In the genomic region with DNA sequence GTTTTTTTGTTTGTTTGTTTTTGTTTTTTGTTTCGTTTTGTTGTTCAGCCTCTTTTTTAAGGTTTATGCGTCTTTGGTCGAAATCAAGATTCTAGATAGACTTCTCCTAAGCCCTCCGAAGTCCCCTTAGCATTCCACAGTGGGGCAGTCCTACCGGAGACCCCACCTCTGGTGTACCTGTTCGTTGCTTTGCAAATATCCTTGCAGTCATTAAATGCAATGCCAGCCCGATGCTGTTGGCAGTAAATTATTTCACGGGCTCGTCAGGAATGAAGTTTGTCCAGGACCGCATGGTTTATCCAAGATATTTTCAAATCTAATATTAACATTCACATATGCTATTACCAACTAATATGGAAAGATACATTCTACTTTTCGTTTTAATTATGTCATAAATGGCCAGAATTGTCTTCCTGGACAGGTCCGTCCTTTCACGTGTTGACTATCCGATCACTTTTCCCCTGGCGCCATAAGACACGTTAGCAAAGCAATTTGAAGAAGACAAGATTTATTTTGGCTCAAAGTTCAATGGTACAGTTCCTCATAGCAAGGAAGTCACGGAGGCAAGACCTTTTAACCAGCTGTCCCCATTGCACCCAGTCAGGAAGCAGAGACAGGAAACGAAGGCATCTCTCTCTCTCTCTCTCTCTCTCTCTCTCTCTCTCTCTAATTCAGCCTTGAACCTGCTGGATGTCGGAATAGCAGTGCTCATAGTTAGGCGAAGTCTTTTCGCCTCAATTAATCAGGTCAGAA, we compare ENCODE assay signal across 7 mouse cellular contexts. TPM values are rescaled to one million over a fixed set of nuclear protein-coding genes. Genes with fewer than 3 reads are reported as not detected.
DNase-seq lines count a peak whose midpoint lies in the region; ATAC-seq lines count a peak whose summit lies in the region.

No protein-coding gene starts in this region.

- WGBS in limb, embryonic 13.5 days: 18% methylated on average over 21 of the region's 21 CpGs
- 18% methylated on average over 21 of the region's 21 CpGs for WGBS in neural tube, embryonic 13.5 days

- DNase-seq in B cell, adult 2 months: peak; percentile 17 to 20
- DNase-seq in CD4-positive, CD25-positive, alpha-beta regulatory T cell, adult 2 months (ENCODE audit: low read depth, low spot score): peak; percentile 63
- DNase-seq in embryo, embryonic 11.5 days (ENCODE audit: low read depth, low spot score): peak; percentile 16
- DNase-seq in frontal cortex, postnatal 25 days (ENCODE audit: low spot score in 2 of 2): no peak

- H3K27me3 ChIP-seq in limb, embryonic 13.5 days: no peaks in the 10 kb centered on the region
- H3K27me3 ChIP-seq in neural tube, embryonic 13.5 days: no peaks in the 10 kb centered on the region

- H3K27ac ChIP-seq in limb, embryonic 13.5 days: peak overlapping the region; percentile 52; the same call in 1 of the 2 replicates
- H3K27ac ChIP-seq in neural tube, embryonic 13.5 days (replicated peaks): peak overlapping the region; percentile 80; the same call in 1 of the 2 replicates

- peak; percentile 25 to 41; a peak in 3 of 4 replicates for ATAC-seq in hematopoietic stem cell, adult 5-6 weeks (replicated peaks in 1 of 2; ENCODE audit: insufficient read depth in 1 of 2, low FRiP score in 2 of 2, low TSS enrichment in 1 of 2, low read depth in 1 of 2, poor library complexity in 2 of 2, severe bottlenecking in 2 of 2)
- peak; percentile 71 for ATAC-seq in limb, embryonic 13.5 days (ENCODE audit: low FRiP score, low read depth)
- peak; percentile 74 for ATAC-seq in neural tube, embryonic 13.5 days (ENCODE audit: low read depth)

- H3K4me1 ChIP-seq in limb, embryonic 13.5 days: peaks cover 13% of the 10 kb centered on the region
- H3K4me1 ChIP-seq in neural tube, embryonic 13.5 days (replicated peaks): peaks cover 26% of the 10 kb centered on the region

- no peaks in the 10 kb centered on the region for H3K9me3 ChIP-seq in limb, embryonic 13.5 days
- no peaks in the 10 kb centered on the region for H3K9me3 ChIP-seq in neural tube, embryonic 13.5 days

- peak overlapping the region; percentile 70 for H3K4me3 ChIP-seq in limb, embryonic 13.5 days
- H3K4me3 ChIP-seq in neural tube, embryonic 13.5 days: peak overlapping the region; percentile 72

- H3K9ac ChIP-seq in limb, embryonic 13.5 days: peak overlapping the region; percentile 51
- H3K9ac ChIP-seq in neural tube, embryonic 13.5 days: peak overlapping the region; percentile 80

- peaks cover 23% of the 10 kb centered on the region for H3K36me3 ChIP-seq in limb, embryonic 13.5 days
- peaks cover 25% of the 10 kb centered on the region for H3K36me3 ChIP-seq in neural tube, embryonic 13.5 days

- peak overlapping the region; percentile 66 for H3K4me2 ChIP-seq in limb, embryonic 13.5 days (replicated peaks)
- peak overlapping the region; percentile 64 for H3K4me2 ChIP-seq in neural tube, embryonic 13.5 days

RNA-seq across cellular contexts. Expression of a gene that starts 0.5 kb away (rescaled TPM):
- 27.0 and 29.5 TPM in 2 replicates for total RNA-seq in hematopoietic stem cell, adult 5-6 weeks (2017)
- 38.1 and 41.3 TPM in 2 replicates for polyA plus RNA-seq in limb, embryonic 13.5 days (2015; fragmentation: Nextera tagmentation; extraction: Ambion mirVana)
- 32.5 and 35.9 TPM in 2 replicates for polyA plus RNA-seq in neural tube, embryonic 13.5 days (2015; fragmentation: Nextera tagmentation; extraction: Ambion mirVana)

Comparison
In these comparisons a context has a peak if more than half of its experiments do, and no peak if none do; other contexts are left out.
1. DNase-seq: peak in B cell, adult 2 months (2 of 2), CD4-positive, CD25-positive, alpha-beta regulatory T cell, adult 2 months (single experiment) and embryo, embryonic 11.5 days (single experiment); none in frontal cortex, postnatal 25 days (0 of 2).
2. Peak in every context shown above with its lines, with median percentiles within 50 percentile points of each other: ATAC-seq.